Mouse (Mus musculus): ENCODE results near the gene Trub1.

GRCm38 (mm10) chr19:57540118-57540517 is 87.4 kb downstream of the Trub1 start:
- no peak for TF ChIP-seq POLR2A (IDR thresholded peaks at IDR 0.05; ENCODE audit: low read depth, low read length)
- no peak for TF ChIP-seq CTCF (IDR thresholded peaks at IDR 0.05; ENCODE audit: extremely low read depth, insufficient read depth, insufficient read length, insufficient replicate concordance)
